Comparison of ENCODE assay signal across 17 mouse cellular contexts in the genomic region with DNA sequence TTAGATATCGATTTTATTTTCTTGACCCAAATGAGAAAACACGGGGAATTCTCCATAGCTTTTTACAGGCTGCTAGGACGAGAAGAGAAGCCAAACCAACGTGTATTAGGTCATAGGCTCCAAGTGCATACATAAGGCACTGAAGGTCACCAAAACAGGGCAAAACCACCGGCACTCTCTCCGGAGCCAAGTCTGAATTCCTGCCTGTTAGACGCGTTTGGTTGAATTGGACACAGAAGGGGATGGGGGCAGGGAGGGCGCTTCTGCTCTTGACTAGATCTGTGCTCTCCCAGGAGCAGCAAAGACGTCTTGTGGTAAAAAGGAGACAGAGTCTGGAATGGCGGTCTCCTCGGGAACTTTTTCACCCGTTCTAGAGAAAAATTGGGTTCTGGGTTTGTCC. TPM values are rescaled to one million over a fixed set of nuclear protein-coding genes. Genes with fewer than 3 reads are reported as not detected.
DNase-seq lines count a peak whose midpoint lies in the region; ATAC-seq lines count a peak whose summit lies in the region.
"Had no signal": no experiment of that assay in that cellular context is flagged by ENCODE, and none has a peak within 500 bp of the region (broad histone marks: within the 10 kb centered on the region; RNA-seq: fewer than 3 reads in every experiment).

No protein-coding gene starts in this region.

- H3K36me3 ChIP-seq in limb, embryonic 12.5 days = no peaks in the 10 kb centered on the region
- H3K36me3 ChIP-seq in stomach, embryonic 14.5 days (ENCODE audit: control insufficient read depth, insufficient read depth, low read length) = no peaks in the 10 kb centered on the region
- H3K36me3 ChIP-seq: heart, embryonic 12.5 days had no signal

- peaks cover 63% of the 10 kb centered on the region for H3K4me1 ChIP-seq in limb, embryonic 12.5 days (replicated peaks)
- H3K4me1 ChIP-seq in stomach, embryonic 14.5 days (ENCODE audit: control insufficient read depth, insufficient read depth, low read length) = peaks cover 7% of the 10 kb centered on the region; the same call in 1 of the 2 replicates
- H3K4me1 ChIP-seq: heart, embryonic 12.5 days had no signal

- H3K4me3 ChIP-seq in limb, embryonic 12.5 days (replicated peaks) = no peak overlapping the region
- H3K4me3 ChIP-seq in stomach, embryonic 14.5 days (ENCODE audit: low read depth, low read length) = no peak overlapping the region
- H3K4me3 ChIP-seq: heart, embryonic 12.5 days; left cerebral cortex, adult 2 months had no signal

- peaks cover 46% of the 10 kb centered on the region for H3K27me3 ChIP-seq in limb, embryonic 12.5 days
- no peaks in the 10 kb centered on the region for H3K27me3 ChIP-seq in stomach, embryonic 14.5 days (ENCODE audit: control insufficient read depth, insufficient read depth, low read length)

- H3K4me2 ChIP-seq in limb, embryonic 12.5 days = no peak overlapping the region
- no peak overlapping the region for H3K4me2 ChIP-seq in stomach, embryonic 14.5 days (replicated peaks; ENCODE audit: low read depth, low read length)
- H3K4me2 ChIP-seq: heart, embryonic 12.5 days; liver, embryonic 11.5 days had no signal

- H3K9me3 ChIP-seq in limb, embryonic 12.5 days = no peaks in the 10 kb centered on the region
- no peaks in the 10 kb centered on the region for H3K9me3 ChIP-seq in stomach, embryonic 14.5 days (ENCODE audit: control insufficient read depth, low read depth, low read length)
- H3K9me3 ChIP-seq: heart, embryonic 12.5 days had no signal

- DNase-seq in lung, adult 18-20 months = peak; percentile 30 to 49
- no peak for DNase-seq in lung, postnatal 14 days
- DNase-seq in embryo, embryonic 10.5 days (ENCODE audit: low spot score) = peak; percentile 57
- DNase-seq in kidney, postnatal 25 days = no peak
- no peak for DNase-seq in urinary bladder, postnatal 10 days (ENCODE audit: low spot score)
- DNase-seq: cerebellum, adult 11-12 months; right cerebral cortex, postnatal 14 days; thymus, adult 2 months had no signal

- H3K27ac ChIP-seq in limb, embryonic 12.5 days = 0 out of 2 replicates have a peak overlapping the region, but pooled peaks have one; percentile 4
- peak overlapping the region; percentile 33 for H3K27ac ChIP-seq in stomach, embryonic 14.5 days (ENCODE audit: low read length)
- H3K27ac ChIP-seq: left cerebral cortex, adult 2 months had no signal

- H3K9ac ChIP-seq in limb, embryonic 12.5 days (replicated peaks) = no peak overlapping the region
- H3K9ac ChIP-seq in stomach, embryonic 14.5 days (replicated peaks; ENCODE audit: low read depth, low read length) = no peak overlapping the region
- H3K9ac ChIP-seq: heart, embryonic 12.5 days had no signal

- WGBS in limb, embryonic 12.5 days = 38% methylated on average over 13 of the region's 13 CpGs
- 34% methylated on average over 13 of the region's 13 CpGs for WGBS in stomach, embryonic 14.5 days

- ATAC-seq in limb, embryonic 12.5 days (ENCODE audit: insufficient number of reproducible peaks, insufficient read depth, low FRiP score, low TSS enrichment, low read depth) = no peak
- ATAC-seq in stomach, embryonic 14.5 days (ENCODE audit: insufficient number of reproducible peaks, insufficient read depth, low FRiP score, low read depth) = no peak
- no peak for ATAC-seq in inflammation-experienced regulatory T-cells, adult 6 months
- ATAC-seq: activated CD4-positive, CD25-positive, alpha-beta regulatory T cell, adult 4 months; forebrain, embryonic 14.5 days; intestine, postnatal 0 days had no signal

RNA-seq across cellular contexts. Expression of a gene that starts 6.1 kb away (rescaled TPM):
- polyA plus RNA-seq in limb, embryonic 12.5 days (2016; fragmentation: Nextera tagmentation; extraction: Ambion mirVana) = 9.7 and 11.2 TPM in 2 replicates
- polyA plus RNA-seq in stomach, embryonic 14.5 days (2014; fragmentation: Nextera tagmentation; extraction: Ambion mirVana) = 13.2 and 15.4 TPM in 2 replicates
- 10 to 100 TPM in 2 of 3 experiments, 1 to 10 TPM in 1; 4.5 to 17.0 (median 13.2) TPM for polyA plus RNA-seq in inflammation-experienced regulatory T-cells, adult 6 months (2017; shearing (Covaris generic))

Comparison
In these comparisons a context has a peak if more than half of its experiments do, and no peak if none do; other contexts are left out.
1. DNase-seq: peak in lung, adult 18-20 months (2 of 2) and embryo, embryonic 10.5 days (single experiment); none in lung, postnatal 14 days (single experiment), kidney, postnatal 25 days (0 of 2) and urinary bladder, postnatal 10 days (single experiment).